Mouse (Mus musculus) limb, embryonic 15.5 days (tissue): Measurements from ENCODE around the gene Mrpl53. TPM values are rescaled to one million over a fixed set of nuclear protein-coding genes. Genes with fewer than 3 reads are reported as not detected.
A peak's percentile ranks its signal among the peaks of the same experiment; 100 is the strongest.

ENCODE experiments used
- microRNA counts: library from miRNA; unstranded; fragments of <30 nt; microRNA quantifications from one replicate; lab custom pipeline; 2016
- microRNA-seq: library from miRNA; unstranded; fragments of <30 nt; microRNA quantifications from one replicate; pipeline ENCODE4, GENCODE M21; 2016
- polyA plus RNA-seq: library from polyadenylated mRNA; unstranded; fragments of >200 nt; fragmentation: Nextera tagmentation; extraction: Ambion mirVana; gene quantifications from 2 replicates; pipeline ENCODE4 v1.2.1, GENCODE M21; 2015

The Mrpl53 gene
- polyA plus RNA-seq, 1 experiment from 2014 or later = 123 TPM

MicroRNA genes within 50 kb of the gene (microRNA counts, 519-probe panel; counts per million panel counts)
- microRNA mmu-miR-3470a+mmu-miR-3470b (lab: Ali Mortazavi, UCI) = 1,146 counts per million, percentile 6 among the panel's probes with 10 or more counts

Small RNAs within 50 kb of the gene (microRNA-seq; reads per million reads assigned to microRNA genes)
- gene Mir3470a = not detected

Other genes with a start within 250 kb of the Mrpl53 start
- gene Sema4f, start 169.3 kb upstream of the Mrpl53 start, polyA plus RNA-seq = 1.5 and 2.1 TPM in 2 replicates
- 0.70 and 0.86 TPM in 2 replicates for gene M1ap, start 162.1 kb upstream of the Mrpl53 start, polyA plus RNA-seq
- 13.1 and 15.7 TPM in 2 replicates for gene Dok1, start 75.6 kb upstream of the Mrpl53 start, polyA plus RNA-seq
- gene Loxl3, start 74.9 kb upstream of the Mrpl53 start, polyA plus RNA-seq = 31.2 and 34.9 TPM in 2 replicates
- gene Aup1, start 54.5 kb upstream of the Mrpl53 start, polyA plus RNA-seq = 181 and 186 TPM in 2 replicates
- 64.6 and 70.6 TPM in 2 replicates for gene Htra2, start 53.8 kb upstream of the Mrpl53 start, polyA plus RNA-seq
- gene Dqx1, start 51.2 kb upstream of the Mrpl53 start, polyA plus RNA-seq = 0.57 and 1.3 TPM in 2 replicates
- gene Tlx2, start 38.7 kb upstream of the Mrpl53 start, polyA plus RNA-seq = not detected in 2 replicates
- gene Pcgf1, start 31.2 kb upstream of the Mrpl53 start, polyA plus RNA-seq = 29.2 and 31.9 TPM in 2 replicates
- gene Lbx2, start 22.7 kb upstream of the Mrpl53 start, polyA plus RNA-seq = 0.41 and 0.50 TPM in 2 replicates
- gene Ccdc142, start 7.4 kb upstream of the Mrpl53 start, polyA plus RNA-seq = 2.0 and 2.5 TPM in 2 replicates
- gene Gm42688, start 7.4 kb upstream of the Mrpl53 start, polyA plus RNA-seq = 2.5 and 3.5 TPM in 2 replicates
- gene Mogs, start 6.5 kb downstream of the Mrpl53 start, polyA plus RNA-seq = 41.8 and 53.8 TPM in 2 replicates
- gene Wbp1, start 12.5 kb downstream of the Mrpl53 start, polyA plus RNA-seq = 89.8 and 91.4 TPM in 2 replicates
- gene Ino80b, start 16.4 kb downstream of the Mrpl53 start, polyA plus RNA-seq = 9.9 and 10.0 TPM in 2 replicates
- 76.7 and 79.5 TPM in 2 replicates for gene Rtkn, start 26.4 kb downstream of the Mrpl53 start, polyA plus RNA-seq
- gene Wdr54, start 47.4 kb downstream of the Mrpl53 start, polyA plus RNA-seq = 4.8 and 5.4 TPM in 2 replicates
- 3.1 and 3.4 TPM in 2 replicates for gene 1700003E16Rik, start 47.4 kb downstream of the Mrpl53 start, polyA plus RNA-seq
- gene Dctn1, start 56.9 kb downstream of the Mrpl53 start, polyA plus RNA-seq = 90.3 and 91.9 TPM in 2 replicates
- gene Slc4a5, start 110.8 kb downstream of the Mrpl53 start, polyA plus RNA-seq = 0.06 and 0.07 TPM in 2 replicates
- 31.1 and 34.0 TPM in 2 replicates for gene Mthfd2, start 216.9 kb downstream of the Mrpl53 start, polyA plus RNA-seq
- 67.8 and 68.7 TPM in 2 replicates for gene Mob1a, start 217.0 kb downstream of the Mrpl53 start, polyA plus RNA-seq
- gene Bola3, start 240.1 kb downstream of the Mrpl53 start, polyA plus RNA-seq = 102 and 104 TPM in 2 replicates